Mouse (Mus musculus) embryonic facial prominence, embryonic 11.5 days (tissue): ENCODE measurements around the gene Hace1. TPM values are rescaled to one million over a fixed set of nuclear protein-coding genes. Genes with fewer than 3 reads are reported as not detected.
A peak's percentile ranks its signal among the peaks of the same experiment; 100 is the strongest.

Experiments
- ATAC-seq: fragments of 200-750 bp; cut with Nextera tagmentation; replicated peaks from 2 replicates; pipeline ENCODE4 v1.8.0; 2017; ENCODE audit warnings: low read depth; ENCODE audit not compliant: insufficient number of reproducible peaks, low FRiP score, low TSS enrichment
- DNase-seq: peaks from one replicate; pipeline ENCODE4 v3.0.0-alpha.2; 2015; ENCODE audit warnings: low spot score
- H3K27ac ChIP-seq: fragments of 300-500 bp; sonication (generic); replicated peaks from 2 replicates; pipeline ENCODE4 v1.5.1; 2014; ENCODE audit warnings: mild to moderate bottlenecking, low read depth, low read length, control low read depth
- H3K27me3 ChIP-seq: fragments of 300-500 bp; sonication (generic); 2 replicates; pipeline ENCODE4 v1.6.1; 2014; ENCODE audit warnings: mild to moderate bottlenecking, low read length, moderate library complexity, mixed read lengths; ENCODE audit not compliant: control insufficient read depth, insufficient read depth
- H3K36me3 ChIP-seq: fragments of 300-500 bp; sonication (generic); replicated peaks from 2 replicates; pipeline ENCODE4 v1.6.1; 2014; ENCODE audit warnings: low read depth, mild to moderate bottlenecking, low read length, moderate library complexity, mixed read lengths; ENCODE audit not compliant: control insufficient read depth, insufficient read depth
- H3K4me1 ChIP-seq: fragments of 300-500 bp; sonication (generic); 2 replicates; pipeline ENCODE4 v1.6.1; 2014; ENCODE audit warnings: low read length, mixed read lengths; ENCODE audit not compliant: control insufficient read depth, insufficient read depth
- H3K4me2 ChIP-seq: fragments of 300-500 bp; sonication (generic); 2 replicates; pipeline ENCODE4 v1.6.1; 2014; ENCODE audit warnings: low read depth, mild to moderate bottlenecking, control low read depth, low read length, moderate library complexity
- H3K4me3 ChIP-seq: fragments of 300-500 bp; sonication (generic); 2 replicates; pipeline ENCODE4 v1.5.1; 2014; ENCODE audit warnings: low read depth, low read length, control low read depth
- H3K9ac ChIP-seq: fragments of 300-500 bp; sonication (generic); replicated peaks from 2 replicates; pipeline ENCODE4 v1.6.1; 2014; ENCODE audit warnings: mild to moderate bottlenecking, control low read depth, low read length
- H3K9me3 ChIP-seq: fragments of 300-500 bp; sonication (generic); replicated peaks from 2 replicates; pipeline ENCODE4 v1.6.1; 2016; ENCODE audit warnings: mild to moderate bottlenecking, low read length, inconsistent platforms, mixed read lengths; ENCODE audit not compliant: control insufficient read depth
- WGBS: fragments of 180-500 bp; shearing (Covaris S2); extraction: QIAGEN DNeasy Blood & Tissue Kit; methylation state at CpG from one replicate; pipeline ENCODE4 v1.1.7; 2014; 5-methylcytosine and 5-hydroxymethylcytosine counted together
- polyA plus RNA-seq: library from polyadenylated mRNA; unstranded; fragments of >200 nt; fragmentation: Nextera tagmentation; extraction: Ambion mirVana; gene quantifications from 2 replicates; pipeline ENCODE4 v1.2.1, GENCODE M21; 2014

Gene Hace1
- polyA plus RNA-seq, 1 experiment from 2014 or later, result 31.8 TPM

- ATAC-seq (no peak), DNase-seq (peak; percentile 7)
- no peaks in the 10 kb centered on the region for H3K27me3 ChIP-seq
- 51% methylated on average over 3 of the region's 3 CpGs for WGBS
- no peak overlapping the region for H3K27ac ChIP-seq
- H3K4me1 ChIP-seq, result no peaks in the 10 kb centered on the region
- H3K36me3 ChIP-seq, result peaks cover 3% of the 10 kb centered on the region; the same call in 1 of the 2 replicates
- no peaks in the 10 kb centered on the region for H3K9me3 ChIP-seq
- no peak overlapping the region for H3K9ac ChIP-seq
- no peak overlapping the region for H3K4me3 ChIP-seq
- H3K4me2 ChIP-seq, result no peak overlapping the region
These were observed 28.2 kb downstream of the Hace1 start for GRCm38 (mm10) chr10:45605853-45606252.

- Histone ChIP-seq H3K36me3 (peaks cover 3% of the 10 kb centered on the region; the same call in 1 of the 2 replicates), H3K27ac (no peak overlapping the region), H3K4me2 (no peak overlapping the region), H3K9me3 (no peaks in the 10 kb centered on the region), H3K4me1 (no peaks in the 10 kb centered on the region), H3K4me3 (no peak overlapping the region), H3K27me3 (no peaks in the 10 kb centered on the region), H3K9ac (no peak overlapping the region)
- no peak for DNase-seq
- ATAC-seq, result no peak
- WGBS, result 83% methylated on average over 1 of the region's 1 CpGs
These were observed 33.1 kb downstream of the Hace1 start for GRCm38 (mm10) chr10:45610727-45611126.

- no peak overlapping the region for H3K4me2 ChIP-seq
- 83% methylated on average over 5 of the region's 5 CpGs for WGBS
- no peaks in the 10 kb centered on the region for H3K4me1 ChIP-seq
- DNase-seq (no peak), ATAC-seq (no peak)
- no peaks in the 10 kb centered on the region for H3K9me3 ChIP-seq
- no peak overlapping the region for H3K4me3 ChIP-seq
- H3K36me3 ChIP-seq, result no peaks in the 10 kb centered on the region
- no peak overlapping the region for H3K27ac ChIP-seq
- H3K9ac ChIP-seq, result no peak overlapping the region
- no peaks in the 10 kb centered on the region for H3K27me3 ChIP-seq
These were observed 38.4 kb downstream of the Hace1 start for GRCm38 (mm10) chr10:45616012-45616411.

GRCm38 (mm10) chr10:45619039-45619438 lies 41.4 kb downstream of the Hace1 start:
- no peak overlapping the region for H3K9ac ChIP-seq
- no peak overlapping the region for H3K4me3 ChIP-seq
- no peaks in the 10 kb centered on the region for H3K36me3 ChIP-seq
- no peaks in the 10 kb centered on the region for H3K4me1 ChIP-seq
- no peak for ATAC-seq
- 78% methylated on average over 3 of the region's 3 CpGs for WGBS
- no peaks in the 10 kb centered on the region for H3K27me3 ChIP-seq
- H3K9me3 ChIP-seq, result no peaks in the 10 kb centered on the region
- no peak overlapping the region for H3K27ac ChIP-seq
- DNase-seq, result no peak
- no peak overlapping the region for H3K4me2 ChIP-seq

GRCm38 (mm10) chr10:45631995-45632394 lies 54.4 kb downstream of the Hace1 start:
- Histone ChIP-seq H3K4me2 (no peak overlapping the region), H3K4me3 (no peak overlapping the region), H3K9me3 (no peaks in the 10 kb centered on the region), H3K9ac (no peak overlapping the region), H3K27ac (no peak overlapping the region), H3K27me3 (no peaks in the 10 kb centered on the region), H3K36me3 (no peaks in the 10 kb centered on the region), H3K4me1 (no peaks in the 10 kb centered on the region)
- WGBS, result 91% methylated on average over 3 of the region's 3 CpGs
- DNase-seq (no peak), ATAC-seq (no peak)

- Histone ChIP-seq H3K9ac (no peak overlapping the region), H3K4me2 (no peak overlapping the region), H3K9me3 (no peaks in the 10 kb centered on the region), H3K27me3 (no peaks in the 10 kb centered on the region), H3K4me1 (no peaks in the 10 kb centered on the region), H3K4me3 (no peak overlapping the region), H3K36me3 (no peaks in the 10 kb centered on the region), H3K27ac (no peak overlapping the region)
- DNase-seq, result no peak
- ATAC-seq, result no peak
- 88% methylated on average over 10 of the region's 10 CpGs for WGBS
These were observed 55.0 kb downstream of the Hace1 start for GRCm38 (mm10) chr10:45632641-45633040.

- 83% methylated on average over 3 of the region's 3 CpGs for WGBS
- ATAC-seq, result no peak
These were observed 57.6 kb downstream of the Hace1 start for GRCm38 (mm10) chr10:45635201-45635600.

GRCm38 (mm10) chr10:45639762-45640161 lies 62.1 kb downstream of the Hace1 start:
- H3K27ac ChIP-seq, result no peak overlapping the region
- H3K4me2 ChIP-seq, result no peak overlapping the region
- H3K4me1 ChIP-seq, result no peaks in the 10 kb centered on the region
- DNase-seq, result no peak
- H3K27me3 ChIP-seq, result no peaks in the 10 kb centered on the region
- no peak for ATAC-seq
- no peak overlapping the region for H3K9ac ChIP-seq
- H3K4me3 ChIP-seq, result no peak overlapping the region
- H3K36me3 ChIP-seq, result no peaks in the 10 kb centered on the region
- no peaks in the 10 kb centered on the region for H3K9me3 ChIP-seq

More at GRCm38 (mm10) chr10:45635201-45635600, 57.6 kb downstream of the Hace1 start:
- H3K9ac ChIP-seq, result no peak overlapping the region
- no peak overlapping the region for H3K4me3 ChIP-seq
- H3K4me1 ChIP-seq, result no peaks in the 10 kb centered on the region
- DNase-seq, result no peak
- H3K4me2 ChIP-seq, result no peak overlapping the region
- no peak overlapping the region for H3K27ac ChIP-seq
- no peaks in the 10 kb centered on the region for H3K9me3 ChIP-seq
- no peaks in the 10 kb centered on the region for H3K36me3 ChIP-seq
- no peaks in the 10 kb centered on the region for H3K27me3 ChIP-seq
